Mouse (Mus musculus): ENCODE data around the gene Pde6d.
"Not testable (repeated sequence)": the region's sequence is repeated elsewhere in the genome, so short reads cannot be mapped to it uniquely, and the experiment has no call there.

Pde6d gene

GRCm38 (mm10) chr1:86526789-86527598 is 55.4 kb downstream of the Pde6d start:
- peak; percentile 64 to 79 for DNase-seq (ENCODE audit: inconsistent age in 2 of 2, low spot score in 1 of 2)

- peak; percentile 99 to 100 for DNase-seq (ENCODE audit: inconsistent age in 2 of 2, low spot score in 1 of 2)
Observed at GRCm38 (mm10) chr1:86526116-86526788, 56.2 kb downstream of the Pde6d start, which contains the start of gene Ptma. TSS of gene Ptma (plus strand) at chr1:86526726.

- peak; percentile 88 to 96 for DNase-seq (ENCODE audit: inconsistent age in 2 of 2, low spot score in 1 of 2)
Observed at GRCm38 (mm10) chr1:86525499-86526115, 56.8 kb downstream of the Pde6d start.

GRCm38 (mm10) chr1:86524619-86525498 is 57.6 kb downstream of the Pde6d start:
- peak; percentile 99 to 100 for DNase-seq (ENCODE audit: inconsistent age in 2 of 2, low spot score in 1 of 2)

GRCm38 (mm10) chr1:86523776-86524618 is 58.4 kb downstream of the Pde6d start:
- DNase-seq (ENCODE audit: inconsistent age in 2 of 2, low spot score in 1 of 2): peak in 1 of 2 experiments; percentile 38

GRCm38 (mm10) chr1:86522286-86522871 is 60.0 kb downstream of the Pde6d start:
- peak in 1 of 2 experiments; percentile 70 for DNase-seq (ENCODE audit: inconsistent age in 2 of 2, low spot score in 1 of 2)

- peak in 1 of 2 experiments; percentile 71 for DNase-seq (ENCODE audit: inconsistent age in 2 of 2, low spot score in 1 of 2)
Observed at GRCm38 (mm10) chr1:86520361-86520760, 62.1 kb downstream of the Pde6d start.

- DNase-seq (ENCODE audit: inconsistent age in 2 of 2, low spot score in 1 of 2): no peak
Observed at GRCm38 (mm10) chr1:86517076-86517475, 65.4 kb downstream of the Pde6d start.

- no peak for DNase-seq (ENCODE audit: inconsistent age in 2 of 2, low spot score in 1 of 2)
Observed at GRCm38 (mm10) chr1:86515715-86516410, 66.6 kb downstream of the Pde6d start.

- DNase-seq (ENCODE audit: inconsistent age in 2 of 2, low spot score in 1 of 2): not testable (repeated sequence)
Observed at GRCm38 (mm10) chr1:86513031-86513430, 69.4 kb downstream of the Pde6d start.

- DNase-seq (ENCODE audit: inconsistent age in 2 of 2, low spot score in 1 of 2): no peak
Observed at GRCm38 (mm10) chr1:86512154-86512720, 70.2 kb downstream of the Pde6d start.

GRCm38 (mm10) chr1:86510676-86511441 is 71.6 kb downstream of the Pde6d start:
- no peak for DNase-seq (ENCODE audit: inconsistent age in 2 of 2, low spot score in 1 of 2)

- DNase-seq (ENCODE audit: inconsistent age in 2 of 2, low spot score in 1 of 2): no peak
Observed at GRCm38 (mm10) chr1:86510266-86510665, 72.2 kb downstream of the Pde6d start.

- DNase-seq (ENCODE audit: inconsistent age in 2 of 2, low spot score in 1 of 2): peak; percentile 83 to 93
Observed at GRCm38 (mm10) chr1:86509410-86509809, 73.0 kb downstream of the Pde6d start.

GRCm38 (mm10) chr1:86507866-86508265 is 74.6 kb downstream of the Pde6d start:
- no peak for DNase-seq (ENCODE audit: inconsistent age in 2 of 2, low spot score in 1 of 2)

- DNase-seq (ENCODE audit: inconsistent age in 2 of 2, low spot score in 1 of 2): no peak
Observed at GRCm38 (mm10) chr1:86506420-86506819, 76.0 kb downstream of the Pde6d start.

GRCm38 (mm10) chr1:86505461-86505860 is 77.0 kb downstream of the Pde6d start:
- peak in 1 of 2 experiments; percentile 44 for DNase-seq (ENCODE audit: inconsistent age in 2 of 2, low spot score in 1 of 2)

All from adrenal gland, adult (tissue).